Mouse (Mus musculus): ENCODE measurements at regions not wholly inside any gene's neighbourhood (a gene's known extent, or its start where the extent isn't known, plus 50 kb on each side); places are given as distances from the start of the nearest gene placed in this dataset.
A peak's percentile ranks its signal among the peaks of the same experiment; 100 is the strongest.

DNA sequence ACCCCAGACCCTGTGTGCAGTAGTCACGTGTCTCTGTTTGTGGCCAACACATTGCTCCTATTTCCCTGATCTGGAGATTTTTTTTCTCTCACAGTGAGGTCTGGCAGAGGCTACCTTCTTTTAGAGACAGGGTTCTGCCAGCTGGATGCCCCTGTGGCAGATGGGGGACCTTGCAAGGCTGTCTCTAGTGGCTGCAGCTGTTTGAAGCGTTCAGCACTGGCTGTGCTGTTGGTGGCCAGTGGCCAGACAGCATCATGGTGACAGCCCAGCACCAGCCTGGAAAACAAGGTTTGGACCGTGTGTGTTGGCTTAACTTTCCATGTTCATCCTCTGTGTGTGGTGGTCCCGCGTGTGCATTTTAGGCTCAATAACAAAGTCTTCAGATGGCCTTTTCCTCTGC is 147.8 kb upstream of the Lrfn2 start:
- DNase-seq (ENCODE audit: extremely low read depth, insufficient read length, low spot score): no peak

- no peak for DNase-seq (ENCODE audit: extremely low read depth, insufficient read length, low spot score)
These were observed 145.7 kb upstream of the Lrfn2 start for GRCm38 (mm10) chr17:48786501-48786900.

DNA sequence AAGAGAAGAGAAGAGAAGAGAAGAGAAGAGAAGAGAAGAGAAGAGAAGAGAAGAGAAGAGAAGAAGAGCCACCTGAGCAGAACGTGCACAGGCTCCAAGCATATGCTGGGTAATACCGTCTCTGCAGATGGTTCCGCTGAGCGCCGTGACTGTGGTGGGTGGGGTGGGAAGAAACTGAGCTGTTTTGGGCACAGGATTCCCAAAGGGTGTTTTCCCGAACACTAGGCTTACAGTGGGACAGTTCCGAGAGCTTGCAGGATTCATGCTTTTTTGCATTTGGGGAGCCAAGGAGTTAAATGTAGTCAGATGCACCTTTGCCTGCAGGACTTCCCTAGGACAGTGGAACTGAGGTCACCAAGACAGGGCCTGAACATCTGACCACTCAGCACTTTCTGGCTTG is 142.3 kb upstream of the Lrfn2 start:
- DNase-seq (ENCODE audit: extremely low read depth, insufficient read length, low spot score): no peak

DNA sequence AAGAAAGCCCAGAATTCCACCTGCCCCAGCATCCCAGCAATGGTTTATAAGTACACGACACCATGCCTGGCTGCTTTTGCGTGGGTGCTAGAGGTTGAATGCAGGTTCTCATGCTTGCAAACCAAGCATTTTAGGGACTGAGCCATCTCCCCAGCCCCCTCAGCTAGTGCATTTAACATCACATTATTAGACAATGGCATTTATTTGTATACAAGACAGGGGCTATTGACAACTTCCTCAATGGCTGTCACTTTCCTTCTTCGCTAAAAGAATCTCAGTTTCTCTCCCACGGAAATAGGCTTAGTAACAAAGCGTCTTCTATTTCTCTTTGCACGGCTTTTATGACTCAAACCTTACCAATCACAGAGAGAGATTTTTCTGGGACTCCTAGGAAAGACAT is 141.7 kb upstream of the Lrfn2 start:
- no peak for DNase-seq (ENCODE audit: extremely low read depth, insufficient read length, low spot score)

DNA sequence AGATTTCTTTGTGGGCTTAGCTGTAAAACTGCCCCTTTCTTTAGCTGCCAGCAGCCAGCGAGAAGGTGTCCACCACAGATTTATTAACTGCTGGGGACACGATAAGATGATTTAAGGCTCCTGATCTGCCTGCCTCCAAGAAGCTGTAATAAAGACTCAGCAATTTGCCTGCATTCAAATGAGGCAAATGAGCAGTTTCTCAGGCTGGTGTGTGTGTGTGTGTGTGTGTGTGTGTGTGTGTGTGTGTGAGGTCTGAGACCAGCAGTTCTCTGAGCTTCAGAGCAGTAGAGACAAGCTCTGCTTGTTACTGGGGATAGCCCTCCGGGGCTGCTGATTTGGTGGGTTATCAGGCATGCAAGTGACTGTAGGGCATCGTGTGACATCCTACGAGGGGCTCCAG is 139.2 kb upstream of the Lrfn2 start:
- no peak for DNase-seq (ENCODE audit: extremely low read depth, insufficient read length, low spot score)

DNA sequence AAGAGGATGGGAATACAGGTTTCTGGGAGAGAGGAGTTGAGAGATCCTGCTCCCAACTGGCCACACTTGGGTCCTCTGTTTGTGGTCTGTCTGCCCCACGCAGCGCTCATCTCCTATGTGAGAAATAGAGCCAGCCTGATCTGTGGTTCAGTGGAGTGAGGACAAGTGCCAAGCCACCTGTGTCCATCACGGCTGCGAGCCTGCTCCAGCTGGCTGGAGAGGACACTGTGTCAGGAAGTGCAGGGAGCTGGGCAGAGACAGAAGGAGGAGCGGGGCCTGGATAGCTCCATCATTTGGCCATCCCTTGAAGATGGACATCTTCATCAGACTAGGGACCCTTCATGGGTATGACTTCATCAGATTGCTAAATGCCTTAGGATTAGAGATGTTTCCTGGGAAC is 136.4 kb upstream of the Lrfn2 start:
- DNase-seq (ENCODE audit: extremely low read depth, insufficient read length, low spot score): no peak

GRCm38 (mm10) chr17:48798196-48798595 is 134.0 kb upstream of the Lrfn2 start:
- DNase-seq (ENCODE audit: extremely low read depth, insufficient read length, low spot score): no peak

DNA sequence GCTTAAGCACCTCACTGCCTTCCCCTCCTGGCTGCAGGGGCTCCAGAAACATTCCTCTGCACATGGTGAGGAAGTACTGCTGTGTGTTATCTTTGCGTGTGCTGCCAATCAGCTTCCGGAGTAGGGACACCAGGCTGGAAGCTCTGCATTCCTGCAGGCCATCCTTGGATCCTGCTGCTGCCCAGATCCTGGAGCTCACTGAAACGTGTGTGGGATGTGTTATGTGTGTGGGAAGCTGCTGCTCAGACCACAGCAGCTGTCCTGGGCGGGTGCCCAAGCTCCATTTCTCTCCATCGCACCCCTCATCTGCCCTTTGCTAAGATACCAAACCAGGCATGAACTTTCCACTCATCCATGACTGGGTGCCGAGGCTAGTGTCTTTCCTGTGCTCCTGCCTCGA is 129.5 kb upstream of the Lrfn2 start:
- no peak for DNase-seq (ENCODE audit: extremely low read depth, insufficient read length, low spot score)

GRCm38 (mm10) chr17:48807905-48808304 is 124.3 kb upstream of the Lrfn2 start:
- no peak for DNase-seq (ENCODE audit: extremely low read depth, insufficient read length, low spot score)

DNA sequence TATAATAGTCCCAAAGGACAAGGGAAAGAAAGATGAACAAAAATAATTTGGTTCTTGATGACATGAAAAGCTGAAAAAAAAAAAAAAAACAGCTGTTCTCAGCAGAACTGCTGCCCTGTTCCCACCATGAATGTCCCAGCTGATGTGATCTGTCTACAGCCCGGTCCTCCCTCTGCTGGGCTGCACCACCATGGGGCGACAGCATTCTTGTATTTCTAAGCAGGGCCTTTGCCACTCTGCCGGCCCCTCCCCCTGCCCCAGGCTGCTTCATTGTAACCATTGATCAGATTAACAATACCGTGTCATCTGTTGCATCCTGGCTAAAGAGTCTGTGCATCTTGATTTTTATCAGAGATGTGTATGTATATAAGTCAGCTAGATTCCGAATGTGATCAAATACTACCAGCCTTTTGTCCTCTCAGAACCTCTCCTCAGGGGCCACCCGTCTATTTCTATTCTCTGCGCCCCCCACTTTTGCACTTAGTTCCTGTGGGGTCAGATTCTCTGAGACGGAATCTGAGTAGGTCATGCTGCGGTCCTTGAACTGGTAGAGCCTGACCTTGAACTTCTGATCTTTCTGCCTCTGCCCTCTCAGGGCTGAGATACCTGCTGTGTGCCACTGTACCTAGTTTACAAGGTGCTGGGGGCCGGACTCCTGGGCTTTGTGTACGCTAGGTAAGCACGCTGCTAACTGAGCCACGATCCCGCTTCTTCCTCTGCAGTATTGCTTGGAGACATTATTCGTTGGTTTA is 117.2 kb upstream of the Lrfn2 start:
- no peak for DNase-seq (ENCODE audit: extremely low read depth, insufficient read length, low spot score)

- DNase-seq (ENCODE audit: extremely low read depth, insufficient read length, low spot score): no peak
These were observed 115.4 kb upstream of the Lrfn2 start for GRCm38 (mm10) chr17:48816588-48817324.

- no peak for DNase-seq (ENCODE audit: extremely low read depth, insufficient read length, low spot score)
These were observed 114.6 kb upstream of the Lrfn2 start for GRCm38 (mm10) chr17:48817551-48817950.

GRCm38 (mm10) chr17:48819703-48820102 is 112.5 kb upstream of the Lrfn2 start:
- DNase-seq (ENCODE audit: extremely low read depth, insufficient read length, low spot score): no peak

DNA sequence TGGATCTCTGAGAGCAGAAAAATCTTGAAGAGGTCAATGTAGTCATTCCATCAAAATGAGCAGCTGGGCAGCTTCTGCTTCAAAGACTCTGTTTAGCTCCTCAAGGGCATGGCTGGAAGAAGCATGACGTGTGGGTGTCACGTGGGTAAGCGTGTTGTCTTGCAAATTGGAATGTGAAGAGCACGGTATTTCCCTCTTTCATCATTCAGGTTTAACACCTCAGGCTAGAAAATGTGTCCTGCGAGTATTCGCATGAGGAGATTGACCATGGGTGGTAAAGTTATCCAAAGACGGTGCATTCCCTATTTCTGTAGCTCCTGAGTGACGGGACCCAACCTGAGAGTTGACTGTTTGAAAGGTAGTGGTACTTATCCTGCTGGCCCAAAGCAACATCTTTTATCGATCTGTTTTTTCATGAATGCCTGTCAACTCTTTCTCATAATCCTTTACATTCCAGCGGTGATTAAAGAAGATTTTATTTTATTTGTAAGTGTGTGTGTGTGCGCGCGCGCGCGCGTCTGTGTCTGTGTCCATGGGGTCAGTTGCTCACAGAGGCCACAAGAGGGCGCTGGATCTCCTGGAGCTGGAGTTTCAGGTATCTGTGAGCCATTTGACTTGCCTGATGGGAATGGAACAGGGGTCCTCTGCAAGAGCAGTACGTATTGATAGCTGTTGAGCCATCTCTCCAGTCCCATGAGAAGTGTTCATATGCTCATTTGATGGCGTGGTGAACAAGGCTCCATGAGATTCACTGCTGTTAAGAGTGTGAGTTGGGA is 109.9 kb upstream of the Lrfn2 start:
- DNase-seq (ENCODE audit: extremely low read depth, insufficient read length, low spot score): no peak

DNA sequence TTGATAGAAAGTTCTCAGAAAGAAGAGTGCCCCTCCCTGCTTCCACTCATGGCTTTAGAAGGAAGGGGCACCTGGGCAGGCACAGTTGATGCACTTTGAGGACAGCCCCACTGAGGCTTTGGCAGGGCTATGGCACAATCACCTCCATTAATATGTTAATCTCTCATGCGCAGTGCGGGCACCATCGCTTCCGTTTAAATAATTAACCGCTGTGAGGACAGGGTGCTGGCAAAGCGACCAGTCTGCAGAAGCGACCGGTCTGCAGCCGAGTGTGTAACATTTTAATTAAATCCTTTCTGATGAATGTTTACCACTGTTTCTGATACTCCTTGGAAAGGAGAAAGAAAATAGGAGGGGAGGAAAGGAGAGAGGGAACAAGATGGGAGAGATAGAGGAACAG is 108.3 kb upstream of the Lrfn2 start:
- no peak for DNase-seq (ENCODE audit: extremely low read depth, insufficient read length, low spot score)

DNA sequence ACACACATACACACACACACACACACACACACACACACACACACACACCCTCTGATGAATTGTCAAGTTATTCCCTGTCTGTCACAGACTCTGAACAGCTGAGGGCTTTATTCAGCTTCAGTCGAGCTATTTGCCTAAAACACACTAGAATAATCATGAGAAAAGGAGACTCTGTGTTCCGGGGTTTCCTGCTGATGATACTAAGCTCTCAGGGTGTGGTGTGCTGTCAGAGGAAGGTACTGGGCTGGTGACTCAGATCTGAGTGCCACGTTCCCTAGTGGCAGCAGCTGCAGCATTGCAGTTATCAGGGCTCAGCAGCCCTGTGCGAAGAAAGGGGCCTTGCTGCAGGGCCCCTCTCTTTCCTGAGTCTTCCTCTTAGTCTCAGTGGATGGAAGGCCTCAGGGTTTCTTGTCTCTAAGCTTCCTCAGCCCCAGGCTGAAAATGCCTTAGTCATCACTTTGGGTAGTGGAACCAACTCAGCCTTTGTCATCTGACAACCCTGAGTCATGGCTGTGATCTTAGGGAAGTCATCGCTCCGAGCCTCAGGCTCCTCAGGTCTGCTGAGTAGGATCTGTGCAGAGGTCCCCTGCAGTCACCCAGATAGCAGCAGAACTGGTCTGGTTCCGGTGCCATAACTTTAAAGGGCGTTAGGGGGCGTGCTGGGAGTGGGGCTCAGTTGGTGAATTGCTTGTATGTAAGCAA is 106.8 kb upstream of the Lrfn2 start:
- peak; percentile 9 for DNase-seq (ENCODE audit: extremely low read depth, insufficient read length, low spot score)

- no peak for DNase-seq (ENCODE audit: extremely low read depth, insufficient read length, low spot score)
These were observed 93.7 kb upstream of the Lrfn2 start for GRCm38 (mm10) chr17:48838297-48838979.

- DNase-seq (ENCODE audit: extremely low read depth, insufficient read length, low spot score): no peak
These were observed 84.3 kb upstream of the Lrfn2 start for GRCm38 (mm10) chr17:48847890-48848289.

- no peak for DNase-seq (ENCODE audit: extremely low read depth, insufficient read length, low spot score)
These were observed 81.3 kb upstream of the Lrfn2 start for GRCm38 (mm10) chr17:48850910-48851309.

DNA sequence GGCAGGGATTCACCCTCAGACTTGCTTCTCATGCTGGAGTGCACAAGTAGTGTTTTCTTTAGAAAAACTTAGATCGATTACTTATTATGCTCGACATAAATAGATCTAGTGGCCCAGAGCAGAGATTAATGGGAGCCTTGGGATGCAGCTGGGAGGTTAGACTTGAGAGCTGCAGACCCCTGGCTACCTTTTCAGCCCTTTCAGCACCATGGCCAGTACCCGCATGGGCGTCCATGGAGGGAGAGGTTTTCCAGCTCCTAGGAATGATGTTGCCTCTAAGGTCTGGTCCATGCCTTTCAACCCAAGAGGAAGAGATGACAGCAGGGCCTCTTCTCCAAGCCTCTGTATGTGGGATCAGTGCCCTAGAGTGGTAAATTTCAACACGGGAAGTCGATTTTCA is 73.3 kb upstream of the Lrfn2 start:
- DNase-seq (ENCODE audit: extremely low read depth, insufficient read length, low spot score): no peak

All from 3134 (cell line).